8 mouse cellular contexts compared by ENCODE assay signal in genomic region chr15:79657837-79658530, GRCm38 (mm10). TPM values are rescaled to one million over a fixed set of nuclear protein-coding genes. Genes with fewer than 3 reads are reported as not detected.
A peak's percentile ranks its signal among the peaks of the same experiment; 100 is the strongest.
DNase-seq lines count a peak whose midpoint lies in the region; ATAC-seq and TF ChIP-seq lines count a peak whose summit lies in the region.

No protein-coding gene starts in this region.

- peak overlapping the region; percentile 96 for H3K27ac ChIP-seq in hindbrain, postnatal 0 days
- H3K27ac ChIP-seq in left cerebral cortex, adult 2 months, result peak overlapping the region; percentile 99

- peak overlapping the region; percentile 64 for H3K4me2 ChIP-seq in hindbrain, postnatal 0 days (ENCODE audit: low read depth, low read length)

- DNase-seq in T-cell, adult 2 months (ENCODE audit: low spot score), result peak; percentile 77
- DNase-seq in cerebellum, postnatal 36 days, result peak; percentile 89 to 94
- peak; percentile 84 for DNase-seq in gastrocnemius, adult 18-20 months (ENCODE audit: low spot score)
- peak; percentile 92 for DNase-seq in hindbrain, postnatal 0 days (ENCODE audit: low spot score)
- peak; percentile 81 to 85 for DNase-seq in left cerebral cortex, adult 2 months (ENCODE audit: extremely low spot score in 1 of 2, low spot score in 2 of 2)
- peak; percentile 94 to 96 for DNase-seq in right cerebral cortex, adult 2 months (ENCODE audit: low spot score in 2 of 2)
- DNase-seq in urinary bladder, postnatal 14 days (ENCODE audit: low spot score), result peak; percentile 90

- no peaks in the 10 kb centered on the region for H3K9me3 ChIP-seq in hindbrain, postnatal 0 days (ENCODE audit: low read length)

- no peaks in the 10 kb centered on the region for H3K36me3 ChIP-seq in hindbrain, postnatal 0 days (ENCODE audit: insufficient read depth, low read length)

- ATAC-seq in hindbrain, postnatal 0 days, result no peak; the same call in 1 of the 2 replicates
- ATAC-seq in megakaryocyte, adult 5-6 weeks (ENCODE audit: poor library complexity, severe bottlenecking), result peak; percentile 53

- H3K4me3 ChIP-seq in hindbrain, postnatal 0 days (ENCODE audit: low read length), result peak overlapping the region; percentile 83
- H3K4me3 ChIP-seq in left cerebral cortex, adult 2 months, result peak overlapping the region; percentile 90

- H3K4me1 ChIP-seq in hindbrain, postnatal 0 days (ENCODE audit: insufficient read depth, low read length), result peaks cover 4% of the 10 kb centered on the region; the same call in 1 of the 2 replicates

- no peaks in the 10 kb centered on the region for H3K27me3 ChIP-seq in hindbrain, postnatal 0 days (ENCODE audit: insufficient read depth, low read length)

- intact Hi-C loops in left cerebral cortex, adult 2 months (cut with DNase I), result loop anchor here (2.0 to 10.0 kb wide), 2 partner anchors 29 to 433 kb away; partner anchors contain the start of genes Gm49486, Josd1 and Pick1

- H3K9ac ChIP-seq in hindbrain, postnatal 0 days (replicated peaks; ENCODE audit: low read length), result peak overlapping the region; percentile 77

- 5% methylated on average over 16 of the region's 16 CpGs for WGBS in hindbrain, postnatal 0 days

- peak; percentile 65 for TF ChIP-seq CTCF in hindbrain, postnatal 0 days (IDR thresholded peaks at IDR 0.05; ENCODE audit: low read depth)
- TF ChIP-seq CTCF in left cerebral cortex, adult 2 months (IDR thresholded peaks at IDR 0.05), result peak; percentile 71

RNA-seq across cellular contexts. Expression of gene Fam227a, which starts 0.8 kb away (rescaled TPM):
- under 1 TPM; 0.46 to 0.69 TPM for total RNA-seq in gastrocnemius, adult 18-20 months (2021)
- total RNA-seq in hindbrain, postnatal 0 days (2014; rRNA removed), result 6.4 and 8.4 TPM in 2 replicates
- polyA plus RNA-seq in hindbrain, postnatal 0 days (2015; fragmentation: Nextera tagmentation; extraction: Ambion mirVana), result 2.1 and 3.1 TPM in 2 replicates
- total RNA-seq in left cerebral cortex, adult 2 months (2021), result 10 to 100 TPM; 12.9 to 13.6 TPM
- 0.20 and 0.87 TPM in 2 replicates for total RNA-seq in megakaryocyte, adult 5-6 weeks (2015)
- 0.12 and 1.2 TPM in 2 replicates for total RNA-seq in megakaryocyte, adult 5-6 weeks (2017)

RNA-seq across cellular contexts. Expression of gene Cby1, which starts 1.0 kb away (rescaled TPM):
- total RNA-seq in gastrocnemius, adult 18-20 months (2021), result 10 to 100 TPM; 13.4 to 15.2 TPM
- total RNA-seq in hindbrain, postnatal 0 days (2014; rRNA removed), result 48.2 and 54.2 TPM in 2 replicates
- polyA plus RNA-seq in hindbrain, postnatal 0 days (2015; fragmentation: Nextera tagmentation; extraction: Ambion mirVana), result 91.5 and 92.0 TPM in 2 replicates
- 10 to 100 TPM; 42.6 to 49.4 TPM for total RNA-seq in left cerebral cortex, adult 2 months (2021)
- 9.9 and 12.9 TPM in 2 replicates for total RNA-seq in megakaryocyte, adult 5-6 weeks (2015)
- 45.0 and 52.0 TPM in 2 replicates for total RNA-seq in megakaryocyte, adult 5-6 weeks (2017)

RNA-seq across cellular contexts. Expression of gene Tomm22, which starts 12.7 kb away (rescaled TPM):
- total RNA-seq in gastrocnemius, adult 18-20 months (2021), result 10 to 100 TPM; 57.0 to 60.2 TPM
- total RNA-seq in hindbrain, postnatal 0 days (2014; rRNA removed), result 139 and 149 TPM in 2 replicates
- polyA plus RNA-seq in hindbrain, postnatal 0 days (2015; fragmentation: Nextera tagmentation; extraction: Ambion mirVana), result 239 and 241 TPM in 2 replicates
- total RNA-seq in left cerebral cortex, adult 2 months (2021), result 10 to 100 TPM; 81.8 to 96.6 TPM
- 161 and 184 TPM in 2 replicates for total RNA-seq in megakaryocyte, adult 5-6 weeks (2015)
- 81.2 and 82.1 TPM in 2 replicates for total RNA-seq in megakaryocyte, adult 5-6 weeks (2017)

RNA-seq across cellular contexts. Expression of gene Josd1, which starts 29.7 kb away (rescaled TPM):
- total RNA-seq in gastrocnemius, adult 18-20 months (2021), result 10 to 100 TPM; 13.9 to 17.6 TPM
- 53.3 and 57.9 TPM in 2 replicates for total RNA-seq in hindbrain, postnatal 0 days (2014; rRNA removed)
- 18.1 and 20.0 TPM in 2 replicates for polyA plus RNA-seq in hindbrain, postnatal 0 days (2015; fragmentation: Nextera tagmentation; extraction: Ambion mirVana)
- total RNA-seq in left cerebral cortex, adult 2 months (2021), result 10 to 100 TPM; 64.3 to 68.0 TPM
- total RNA-seq in megakaryocyte, adult 5-6 weeks (2015), result 6.7 and 8.0 TPM in 2 replicates
- 10.7 and 13.0 TPM in 2 replicates for total RNA-seq in megakaryocyte, adult 5-6 weeks (2017)

RNA-seq across cellular contexts. Expression of gene Gtpbp1, which starts 32.7 kb away (rescaled TPM):
- total RNA-seq in gastrocnemius, adult 18-20 months (2021), result 10 to 100 TPM; 25.2 to 28.1 TPM
- total RNA-seq in hindbrain, postnatal 0 days (2014; rRNA removed), result 88.2 and 91.7 TPM in 2 replicates
- 36.7 and 38.3 TPM in 2 replicates for polyA plus RNA-seq in hindbrain, postnatal 0 days (2015; fragmentation: Nextera tagmentation; extraction: Ambion mirVana)
- total RNA-seq in left cerebral cortex, adult 2 months (2021), result 10 to 100 TPM; 54.2 to 58.0 TPM
- total RNA-seq in megakaryocyte, adult 5-6 weeks (2015), result 31.2 and 31.9 TPM in 2 replicates
- 36.8 and 56.8 TPM in 2 replicates for total RNA-seq in megakaryocyte, adult 5-6 weeks (2017)
